Mouse (Mus musculus) MEL (cell line): ENCODE data around the gene Plekhg3. TPM values are rescaled to one million over a fixed set of nuclear protein-coding genes. Genes with fewer than 3 reads are reported as not detected.
A peak's percentile ranks its signal among the peaks of the same experiment; 100 is the strongest.

Source experiments
- DNase-seq: peaks from one replicate; pipeline ENCODE4 v3.0.0; 2011; ENCODE audit warnings: low read depth, low spot score
- H3K27ac ChIP-seq: 2 replicates; pipeline ENCODE4 v1.5.1; 2012; ENCODE audit warnings: low read depth, mild to moderate bottlenecking, control low read depth, low read length, moderate library complexity; ENCODE audit not compliant: control insufficient read depth
- H3K27me3 ChIP-seq, 2 experiments: fragments of 150-350 bp in 1 of 2; sonication (generic) in 1 of 2; 2 replicates each; pipeline ENCODE4 v1.6.1; 2012; ENCODE audit warnings: low read length in 2 of 2, mild to moderate bottlenecking in 2 of 2, improper control_type of control experiment in 1 of 2, moderate library complexity in 1 of 2; ENCODE audit not compliant: insufficient read depth in 2 of 2, control insufficient read depth in 1 of 2
- H3K36me3 ChIP-seq, 2 experiments: 2 replicates each; pipeline ENCODE4 v1.6.1; 2012 to 2014; ENCODE audit warnings: low read length in 2 of 2, improper control_type of control experiment in 1 of 2, inconsistent platforms in 1 of 2, mild to moderate bottlenecking in 1 of 2; ENCODE audit not compliant: insufficient read depth in 2 of 2, control insufficient read depth in 1 of 2
- H3K4me1 ChIP-seq, 2 experiments: fragments of 150-350 bp in 1 of 2; sonication (generic) in 1 of 2; 2 replicates each; pipeline ENCODE4 v1.6.1; 2012; ENCODE audit warnings: low read length in 2 of 2, improper control_type of control experiment in 1 of 2, mild to moderate bottlenecking in 1 of 2; ENCODE audit not compliant: insufficient read depth in 2 of 2, control insufficient read depth in 1 of 2
- H3K4me3 ChIP-seq, 2 experiments: fragments of 150-350 bp in 1 of 2; sonication (generic) in 1 of 2; 2 replicates each; pipeline ENCODE4 v1.5.1; 2012; ENCODE audit warnings: low read depth in 2 of 2, low read length in 2 of 2, mild to moderate bottlenecking in 2 of 2, moderate library complexity in 2 of 2, control low read depth in 1 of 2, improper control_type of control experiment in 1 of 2; ENCODE audit not compliant: control insufficient read depth in 1 of 2, insufficient read depth in 1 of 2
- H3K79me2 ChIP-seq: 2 replicates; pipeline ENCODE4 v1.6.1; 2012; ENCODE audit warnings: mild to moderate bottlenecking, low read length, moderate library complexity; ENCODE audit not compliant: control insufficient read depth, poor library complexity, insufficient read depth
- H3K9ac ChIP-seq: 2 replicates; pipeline ENCODE4 v1.6.1; 2012; ENCODE audit warnings: low read depth, mild to moderate bottlenecking, control low read depth, low read length, moderate library complexity; ENCODE audit not compliant: control insufficient read depth, poor library complexity, severe bottlenecking
- H3K9me3 ChIP-seq: fragments of 150-350 bp; sonication (generic); replicated peaks from 2 replicates; pipeline ENCODE4 v1.6.1; 2012; ENCODE audit warnings: mild to moderate bottlenecking, low read length, improper control_type of control experiment, moderate library complexity; ENCODE audit not compliant: insufficient read depth
- CHD1 ChIP-seq: IDR thresholded peaks from 2 replicates; pipeline ENCODE4 v1.6.1; 2012; ENCODE audit warnings: low read depth, mild to moderate bottlenecking, inconsistent platforms, low read length, improper control_type of control experiment
- CHD2 ChIP-seq: IDR thresholded peaks from 2 replicates; pipeline ENCODE4 v1.6.1; 2011; ENCODE audit warnings: low read length, improper control_type of control experiment
- CTCF ChIP-seq, 3 experiments: IDR thresholded peaks in 2 of 3; conservative IDR thresholded peaks in 1 of 3; 2 replicates each; pipeline ENCODE4 v1.5.1; 2011 to 2012; ENCODE audit warnings: low read length in 3 of 3, low read depth in 2 of 3, mild to moderate bottlenecking in 2 of 3, improper control_type of control experiment in 1 of 3, inconsistent platforms in 1 of 3, mixed read lengths in 1 of 3, moderate library complexity in 1 of 3; ENCODE audit not compliant: control insufficient read depth in 1 of 3, insufficient read depth in 1 of 3, poor library complexity in 1 of 3, severe bottlenecking in 1 of 3
- EP300 ChIP-seq, 2 experiments: IDR thresholded peaks; 2 replicates each; pipeline ENCODE4 v1.6.1; 2011; ENCODE audit warnings: improper control_type of control experiment in 2 of 2, low read length in 2 of 2, low read depth in 1 of 2, mild to moderate bottlenecking in 1 of 2
- MAX ChIP-seq: IDR thresholded peaks from 2 replicates; pipeline ENCODE4 v1.6.1; 2011; ENCODE audit warnings: low read length, improper control_type of control experiment
- MAZ ChIP-seq: IDR thresholded peaks from 2 replicates; pipeline ENCODE4 v1.6.1; 2012; ENCODE audit warnings: low read depth, mild to moderate bottlenecking, inconsistent platforms, low read length, improper control_type of control experiment
- MEF2A ChIP-seq: IDR thresholded peaks from 2 replicates; pipeline ENCODE4 v1.6.1; 2014; ENCODE audit warnings: low read depth, mild to moderate bottlenecking, inconsistent platforms, low read length, improper control_type of control experiment; ENCODE audit not compliant: poor library complexity, insufficient replicate concordance, severe bottlenecking; ENCODE audit errors: extremely low read depth
- MYC ChIP-seq: IDR thresholded peaks from 2 replicates; pipeline ENCODE4 v1.6.1; 2011; ENCODE audit warnings: low read depth, mild to moderate bottlenecking, low read length, improper control_type of control experiment, moderate library complexity
- POLR2A ChIP-seq, 2 experiments: IDR thresholded peaks; 2 replicates each; pipeline ENCODE4 v1.6.1; 2011 to 2012; ENCODE audit warnings: low read length in 2 of 2, mild to moderate bottlenecking in 2 of 2, control low read depth in 1 of 2, improper control_type of control experiment in 1 of 2, low read depth in 1 of 2, moderate library complexity in 1 of 2; ENCODE audit not compliant: control insufficient read depth in 1 of 2, insufficient read depth in 1 of 2, poor library complexity in 1 of 2
- POLR2AphosphoS5 ChIP-seq: IDR thresholded peaks from 2 replicates; pipeline ENCODE4 v1.6.1; 2012; ENCODE audit warnings: low read depth, borderline replicate concordance, mild to moderate bottlenecking, inconsistent platforms, low read length, moderate library complexity, mixed read lengths
- RAD21 ChIP-seq: IDR thresholded peaks from 2 replicates; pipeline ENCODE4 v1.6.1; 2011; ENCODE audit warnings: mild to moderate bottlenecking, low read depth, low read length, improper control_type of control experiment
- SMC3 ChIP-seq: IDR thresholded peaks from 2 replicates; pipeline ENCODE4 v1.6.1; 2011; ENCODE audit warnings: low read depth, low read length, improper control_type of control experiment
- TBP ChIP-seq: IDR thresholded peaks from 2 replicates; pipeline ENCODE4 v1.8.0; 2011; ENCODE audit warnings: low read depth, low read length, improper control_type of control experiment
- UBTF ChIP-seq: IDR thresholded peaks from 2 replicates; pipeline ENCODE4 v1.6.1; 2012; ENCODE audit warnings: low read depth, mild to moderate bottlenecking, inconsistent platforms, low read length, improper control_type of control experiment, moderate library complexity, borderline replicate concordance; ENCODE audit not compliant: insufficient read depth
- USF2 ChIP-seq, 2 experiments: IDR thresholded peaks; 2 replicates each; pipeline ENCODE4 v1.6.1; 2011 to 2012; ENCODE audit warnings: improper control_type of control experiment in 2 of 2, low read length in 2 of 2, borderline replicate concordance in 1 of 2, inconsistent platforms in 1 of 2, low read depth in 1 of 2, mild to moderate bottlenecking in 1 of 2; ENCODE audit not compliant: insufficient read depth in 1 of 2
- ZC3H11A ChIP-seq: IDR thresholded peaks from 2 replicates; pipeline ENCODE4 v1.6.1; 2012; ENCODE audit warnings: low read depth, mild to moderate bottlenecking, inconsistent platforms, low read length, improper control_type of control experiment
- ZKSCAN1 ChIP-seq: IDR thresholded peaks from 2 replicates; pipeline ENCODE4 v1.6.1; 2012; ENCODE audit warnings: low read depth, mild to moderate bottlenecking, inconsistent platforms, low read length, improper control_type of control experiment, moderate library complexity
- ZNF384 ChIP-seq: IDR thresholded peaks from 2 replicates; pipeline ENCODE4 v1.6.1; 2012; ENCODE audit warnings: low read depth, mild to moderate bottlenecking, inconsistent platforms, low read length, improper control_type of control experiment
- polyA plus RNA-seq, 2 experiments: library from polyadenylated mRNA; stranded (reverse) in 1 of 2; unstranded in 1 of 2; fragments of >175 nt in 1 of 2; fragments of >200 nt in 1 of 2; gene quantifications; 2 replicates each; pipeline versions ENCODE4 v1.2.1 to v1.2.4; 2012; ENCODE audit warnings: low replicate concordance in 2 of 2, low read depth in 1 of 2; ENCODE audit not compliant: insufficient read length in 2 of 2, insufficient read depth in 1 of 2, missing spikeins in 1 of 2
- total RNA-seq: library from RNA; depleted of rRNA; stranded (reverse); fragments of 300-350 nt; gene quantifications from 2 replicates; pipeline ENCODE4 v1.2.3, GENCODE M21; 2012

Gene Plekhg3
- total and polyA plus RNA-seq, 3 experiments, result 0.92 to 7.0 TPM; not detected in 1

DNA sequence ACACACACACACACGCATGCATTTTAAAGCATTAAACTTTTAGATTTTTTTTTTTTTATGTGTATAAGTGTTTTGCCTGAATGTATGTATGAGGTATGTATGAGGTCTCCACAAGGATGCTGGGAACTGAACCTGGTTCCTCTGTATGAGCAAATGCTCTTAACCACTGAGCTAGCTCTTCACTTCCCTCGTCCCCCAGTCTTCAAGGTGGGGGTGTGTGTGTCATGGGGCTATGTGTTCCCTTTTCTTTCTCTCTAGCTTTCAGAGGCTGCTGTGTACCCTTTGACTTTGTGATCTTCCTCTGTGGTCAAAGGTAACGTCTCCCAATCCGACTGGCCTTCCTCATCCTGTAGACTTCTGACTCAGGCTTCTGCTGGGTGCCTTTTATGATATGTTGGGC is 22.3 kb downstream of the Plekhg3 start:
- Histone ChIP-seq H3K27ac (peak overlapping the region; percentile 46), H3K4me1 (peaks cover 7 to 27% of the 10 kb centered on the region in 2 experiments), H3K4me3 (no peak overlapping the region; a peak in 1 of 4 replicates), H3K27me3 (no peaks in the 10 kb centered on the region), H3K9me3 (no peaks in the 10 kb centered on the region), H3K79me2 (no peaks in the 10 kb centered on the region), H3K9ac (no peak overlapping the region), H3K36me3 (peaks cover 0 to 18% of the 10 kb centered on the region in 2 experiments; a peak in 2 of 4 replicates)
- peak; percentile 60 for DNase-seq
- TF ChIP-seq TBP (peak; percentile 34; the same call in 1 of the 2 replicates), MAZ (no peak), MYC (0 out of 2 replicates have a peak, but pooled peaks have one; percentile 17)

DNA sequence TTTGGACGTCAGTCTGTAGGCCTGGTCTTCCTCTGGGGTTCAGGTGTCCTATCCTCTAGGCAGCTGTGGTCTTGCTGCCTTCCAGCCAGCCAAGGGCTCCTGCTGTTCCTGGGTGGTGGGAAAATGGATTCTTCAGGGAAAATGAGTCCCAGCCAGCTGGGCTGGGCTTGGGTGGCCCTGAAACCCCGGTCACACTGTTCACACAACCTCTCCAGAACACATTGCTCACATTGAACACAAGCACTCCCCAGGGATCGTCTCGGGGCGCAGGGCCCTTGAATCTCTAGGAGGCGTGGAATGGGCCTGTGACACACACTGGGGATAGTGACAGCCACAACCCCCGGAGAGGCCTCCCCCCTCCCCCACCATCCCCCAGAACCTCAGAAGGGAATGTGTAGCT is 23.2 kb downstream of the Plekhg3 start:
- Histone ChIP-seq H3K9ac (no peak overlapping the region), H3K4me3 (no peak overlapping the region), H3K27ac (no peak overlapping the region), H3K79me2 (no peaks in the 10 kb centered on the region), H3K36me3 (peaks cover 0 to 18% of the 10 kb centered on the region in 2 experiments; a peak in 2 of 4 replicates), H3K4me1 (peaks cover 7 to 27% of the 10 kb centered on the region in 2 experiments), H3K9me3 (no peaks in the 10 kb centered on the region), H3K27me3 (no peaks in the 10 kb centered on the region)
- TF ChIP-seq POLR2AphosphoS5 (no peak), CHD1 (no peak), MAX (no peak), MEF2A (no peak), POLR2A (IDR thresholded peaks at IDR 0.05; ENCODE audit: control insufficient read depth in 1 of 2, insufficient read depth in 1 of 2, low read depth in 1 of 2, low read length in 2 of 2, poor library complexity in 1 of 2) (no peak), UBTF (no peak), EP300 (IDR thresholded peaks at IDR 0.05; ENCODE audit: low read depth in 1 of 2, low read length in 2 of 2) (no peak), CTCF (IDR thresholded peaks at IDR 0.05 in 2 of 3, conservative IDR thresholded peaks at IDR 0.05 in 1 of 3; ENCODE audit: control insufficient read depth in 1 of 3, insufficient read depth in 1 of 3, low read depth in 2 of 3, low read length in 3 of 3, poor library complexity in 1 of 3, severe bottlenecking in 1 of 3) (no peak), MAZ (no peak), CHD2 (no peak), ZKSCAN1 (no peak), ZNF384 (no peak), SMC3 (no peak)
- DNase-seq, result no peak

DNA sequence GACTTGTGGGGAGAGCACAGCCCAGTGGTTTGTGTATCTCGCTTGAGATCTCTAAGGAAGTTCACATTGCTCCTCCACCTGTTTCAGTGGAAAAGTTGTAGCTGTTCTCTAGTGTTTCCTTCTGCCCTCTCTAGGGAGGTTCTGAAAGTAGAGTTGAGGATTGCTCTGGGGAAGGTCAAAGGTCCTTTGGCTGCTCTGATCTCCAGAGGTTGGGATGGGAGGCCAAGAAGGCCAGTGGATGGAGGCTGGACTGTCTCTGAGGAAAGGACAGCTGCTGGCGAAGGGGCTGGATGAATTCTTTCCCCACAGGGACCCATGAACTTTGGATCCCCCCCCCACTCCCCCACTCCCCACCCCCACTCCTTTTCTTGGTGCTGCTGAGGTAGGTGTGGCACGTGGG is 23.7 kb downstream of the Plekhg3 start:
- Histone ChIP-seq H3K27ac (no peak overlapping the region), H3K27me3 (no peaks in the 10 kb centered on the region), H3K9ac (no peak overlapping the region), H3K36me3 (peaks cover 0 to 18% of the 10 kb centered on the region in 2 experiments; a peak in 2 of 4 replicates), H3K9me3 (no peaks in the 10 kb centered on the region), H3K79me2 (no peaks in the 10 kb centered on the region), H3K4me3 (no peak overlapping the region), H3K4me1 (peaks cover 7 to 27% of the 10 kb centered on the region in 2 experiments)
- no peak for DNase-seq
- TF ChIP-seq ZC3H11A (no peak), USF2 (IDR thresholded peaks at IDR 0.05; ENCODE audit: borderline replicate concordance in 1 of 2, insufficient read depth in 1 of 2, low read depth in 1 of 2, low read length in 2 of 2) (no peak), RAD21 (no peak)
